Mouse (Mus musculus) limb, embryonic 11.5 days (tissue): ENCODE results near the gene Gpr137c. TPM values are rescaled to one million over a fixed set of nuclear protein-coding genes. Genes with fewer than 3 reads are reported as not detected.
A peak's percentile ranks its signal among the peaks of the same experiment; 100 is the strongest.

Source experiments
- ATAC-seq: fragments of 200-750 bp; cut with Nextera tagmentation; 2 replicates; pipeline ENCODE4 v1.8.0; 2017; ENCODE audit warnings: low read depth; ENCODE audit not compliant: insufficient number of reproducible peaks, low FRiP score, low TSS enrichment
- DNase-seq: peaks from one replicate; pipeline ENCODE4 v3.0.0-alpha.2; 2015; ENCODE audit warnings: low spot score
- H3K27ac ChIP-seq: fragments of 300-500 bp; sonication (generic); replicated peaks from 2 replicates; pipeline ENCODE4 v1.5.1; 2014; ENCODE audit warnings: low read depth, mild to moderate bottlenecking, low read length
- H3K27me3 ChIP-seq: fragments of 300-500 bp; sonication (generic); 2 replicates; pipeline ENCODE4 v1.6.1; 2014; ENCODE audit warnings: mild to moderate bottlenecking, low read length, mixed read lengths; ENCODE audit not compliant: control insufficient read depth, insufficient read depth
- H3K36me3 ChIP-seq: fragments of 300-500 bp; sonication (generic); 2 replicates; pipeline ENCODE4 v1.6.1; 2014; ENCODE audit warnings: mild to moderate bottlenecking, low read length, moderate library complexity, mixed read lengths; ENCODE audit not compliant: control insufficient read depth, insufficient read depth
- H3K4me1 ChIP-seq: fragments of 300-500 bp; sonication (generic); 2 replicates; pipeline ENCODE4 v1.6.1; 2014; ENCODE audit warnings: low read length, mixed read lengths; ENCODE audit not compliant: control insufficient read depth, insufficient read depth
- H3K4me2 ChIP-seq: fragments of 300-500 bp; sonication (generic); 2 replicates; pipeline ENCODE4 v1.6.1; 2014; ENCODE audit warnings: low read depth, mild to moderate bottlenecking, moderate library complexity; ENCODE audit not compliant: severe bottlenecking
- H3K4me3 ChIP-seq: fragments of 300-500 bp; sonication (generic); 2 replicates; pipeline ENCODE4 v1.5.1; 2014; ENCODE audit warnings: low read depth, low read length
- H3K9ac ChIP-seq: fragments of 300-500 bp; sonication (generic); 2 replicates; pipeline ENCODE4 v1.6.1; 2014; ENCODE audit warnings: mild to moderate bottlenecking, low read length
- H3K9me3 ChIP-seq: fragments of 300-500 bp; sonication (generic); 2 replicates; pipeline ENCODE4 v1.6.1; 2016; ENCODE audit warnings: low read length; ENCODE audit not compliant: control insufficient read depth
- WGBS: fragments of 180-500 bp; shearing (Covaris S2); extraction: QIAGEN DNeasy Blood & Tissue Kit; methylation state at CpG from one replicate; pipeline ENCODE4 v1.1.7; 2014; 5-methylcytosine and 5-hydroxymethylcytosine counted together
- polyA plus RNA-seq: library from polyadenylated mRNA; unstranded; fragments of >200 nt; fragmentation: Nextera tagmentation; extraction: Ambion mirVana; gene quantifications from 2 replicates; pipeline ENCODE4 v1.2.1, GENCODE M21; 2014

Gpr137c gene
- 3.7 and 4.4 TPM in 2 replicates for polyA plus RNA-seq

DNA sequence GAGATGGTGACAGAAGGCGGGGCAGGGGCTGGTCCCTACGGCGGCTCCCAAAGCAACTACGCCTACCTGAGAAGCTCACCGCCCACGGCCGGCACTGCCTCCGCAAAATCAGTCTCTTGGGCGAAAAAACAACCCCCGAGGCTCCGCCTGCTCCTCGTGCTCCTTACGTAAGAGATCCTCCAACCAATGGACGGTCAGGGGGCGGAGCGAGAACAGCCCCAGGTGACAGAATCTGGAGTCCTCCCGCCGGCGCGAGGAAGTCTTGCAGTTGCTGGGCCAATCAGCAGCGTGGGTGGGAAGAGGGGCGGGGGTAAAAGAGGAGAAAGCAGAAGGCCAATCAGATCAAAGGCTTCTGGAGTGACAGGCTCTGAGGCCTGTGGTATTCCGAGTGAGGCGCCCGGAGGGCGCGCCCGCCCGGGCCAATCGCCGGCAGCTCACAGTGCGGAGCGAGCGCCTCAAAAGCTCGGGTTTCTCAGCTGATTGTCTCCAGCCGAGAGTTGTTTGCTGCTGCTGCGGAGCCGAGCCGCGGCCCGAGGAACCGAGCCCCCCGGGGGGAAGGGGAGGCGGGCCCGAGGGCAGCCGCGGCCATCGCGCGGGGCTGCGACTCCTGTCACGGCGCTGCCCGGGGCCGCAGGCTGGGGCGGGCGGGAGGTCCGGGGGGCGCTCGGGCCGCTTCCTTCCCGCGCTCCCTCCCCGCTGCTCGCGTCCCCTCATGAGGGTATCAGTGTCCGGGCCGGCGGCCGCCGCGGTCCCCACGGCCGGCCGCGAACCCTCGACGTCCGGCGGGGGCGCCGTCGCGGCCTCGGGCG, at the start of gene Gpr137c:
Gene Gpr137c (plus strand): TSS at position 437 of the 809 bp plus-strand sequence.
- WGBS, result under 1% methylated on average over 61 of the region's 86 CpGs
- DNase-seq, result peak; percentile 98
- Histone ChIP-seq H3K9me3 (no peaks in the 10 kb centered on the region), H3K4me2 (peak within 1 kb of the TSS; percentile 93), H3K36me3 (no peaks in the 10 kb centered on the region), H3K27me3 (no peaks in the 10 kb centered on the region), H3K9ac (peak within 1 kb of the TSS; percentile 85), H3K4me3 (peak within 1 kb of the TSS; percentile 76), H3K27ac (peak within 1 kb of the TSS; percentile 87), H3K4me1 (no peaks in the 10 kb centered on the region)
- peak; percentile 99 for ATAC-seq

DNA sequence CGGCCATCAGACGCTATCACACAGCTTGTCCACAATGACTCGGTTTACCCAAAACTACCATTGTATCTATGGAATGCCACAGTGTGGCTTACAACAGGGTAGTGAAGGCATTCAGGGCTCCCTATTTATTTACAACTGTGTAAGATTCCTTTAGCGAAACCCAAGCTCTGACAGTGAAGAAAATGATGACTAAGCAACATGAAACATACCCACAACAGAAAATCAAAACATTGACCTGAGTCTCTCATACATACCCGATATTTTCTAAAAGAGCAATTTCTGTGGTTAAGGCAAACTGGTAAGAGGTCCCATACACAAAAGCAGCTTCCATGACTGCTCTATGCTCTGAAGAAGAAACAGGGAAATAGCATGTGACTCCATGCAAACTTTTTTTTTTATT, 47.3 kb upstream of the Gpr137c start:
- DNase-seq, result no peak
- 94% methylated on average over 5 of the region's 5 CpGs for WGBS
- Histone ChIP-seq H3K4me2 (no peak overlapping the region), H3K4me3 (no peak overlapping the region), H3K4me1 (no peaks in the 10 kb centered on the region), H3K36me3 (no peaks in the 10 kb centered on the region), H3K27ac (no peak overlapping the region), H3K27me3 (no peaks in the 10 kb centered on the region), H3K9me3 (no peaks in the 10 kb centered on the region), H3K9ac (no peak overlapping the region)
- ATAC-seq, result no peak

DNA sequence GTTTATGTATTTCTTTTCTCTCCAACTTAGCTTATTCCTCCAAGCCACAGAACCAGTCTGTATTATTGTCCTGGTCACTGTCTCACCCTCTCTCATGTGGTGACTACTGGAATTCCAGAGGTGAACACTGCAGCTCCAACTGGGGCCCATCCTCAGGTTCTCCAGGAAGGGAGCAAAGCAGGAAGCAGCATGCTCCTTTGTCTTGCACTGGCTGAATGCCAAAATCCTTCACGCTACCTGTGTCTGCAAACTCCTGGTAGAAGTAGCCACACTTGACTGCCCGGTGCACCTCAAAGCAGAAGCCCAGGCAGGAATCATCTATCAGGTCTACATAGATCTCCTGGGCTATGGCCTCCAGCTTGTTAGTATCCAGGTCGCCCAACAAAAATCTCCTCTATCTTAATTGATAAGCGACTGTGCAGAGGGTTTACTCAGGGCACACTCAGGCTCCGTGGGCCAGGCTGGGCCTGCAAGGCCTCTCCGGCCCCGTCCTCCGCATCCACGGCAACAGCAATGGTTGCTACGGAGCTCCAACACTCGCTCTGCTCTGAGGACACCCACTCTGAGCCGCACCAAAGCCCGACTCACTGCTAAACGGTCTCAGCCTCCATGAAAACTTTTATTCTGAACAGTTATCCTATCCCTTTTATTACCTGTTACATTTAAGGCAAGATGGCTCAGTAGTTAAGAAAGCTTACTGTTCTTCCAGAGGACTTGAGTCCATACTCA, 44.3 kb upstream of the Gpr137c start:
- no peaks in the 10 kb centered on the region for H3K4me1 ChIP-seq
- H3K4me3 ChIP-seq, result no peak overlapping the region
- 89% methylated on average over 14 of the region's 14 CpGs for WGBS
- DNase-seq, result no peak
- no peaks in the 10 kb centered on the region for H3K27me3 ChIP-seq
- H3K9ac ChIP-seq, result no peak overlapping the region
- no peak overlapping the region for H3K4me2 ChIP-seq
- no peaks in the 10 kb centered on the region for H3K9me3 ChIP-seq
- no peak overlapping the region for H3K27ac ChIP-seq
- no peaks in the 10 kb centered on the region for H3K36me3 ChIP-seq
- ATAC-seq, result no peak

DNA sequence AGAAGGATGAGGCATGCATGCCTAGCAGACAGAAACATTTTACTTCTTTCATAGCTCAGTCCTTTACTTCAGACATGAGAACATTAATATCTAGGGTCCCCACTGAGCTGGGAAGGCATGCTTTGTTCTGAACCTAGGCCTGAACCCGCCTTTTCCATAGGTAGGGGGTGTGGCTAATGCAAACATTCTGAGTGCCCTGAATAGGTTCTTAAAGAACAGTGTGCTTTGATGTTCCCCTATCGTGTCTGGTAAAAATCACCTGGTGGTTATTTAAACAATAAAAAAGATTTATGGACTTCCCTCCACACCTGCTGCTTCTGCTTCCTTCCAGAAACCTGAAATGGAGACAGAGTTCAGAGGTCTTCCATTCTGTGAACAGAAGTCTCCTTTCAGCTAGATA, 40.3 kb upstream of the Gpr137c start:
- no peaks in the 10 kb centered on the region for H3K4me1 ChIP-seq
- H3K4me2 ChIP-seq, result no peak overlapping the region
- H3K4me3 ChIP-seq, result no peak overlapping the region
- no peak overlapping the region for H3K9ac ChIP-seq
- H3K9me3 ChIP-seq, result no peaks in the 10 kb centered on the region
- H3K36me3 ChIP-seq, result no peaks in the 10 kb centered on the region
- 40% methylated on average over 2 of the region's 2 CpGs for WGBS
- DNase-seq (no peak), ATAC-seq (no peak)
- no peaks in the 10 kb centered on the region for H3K27me3 ChIP-seq
- no peak overlapping the region for H3K27ac ChIP-seq

DNA sequence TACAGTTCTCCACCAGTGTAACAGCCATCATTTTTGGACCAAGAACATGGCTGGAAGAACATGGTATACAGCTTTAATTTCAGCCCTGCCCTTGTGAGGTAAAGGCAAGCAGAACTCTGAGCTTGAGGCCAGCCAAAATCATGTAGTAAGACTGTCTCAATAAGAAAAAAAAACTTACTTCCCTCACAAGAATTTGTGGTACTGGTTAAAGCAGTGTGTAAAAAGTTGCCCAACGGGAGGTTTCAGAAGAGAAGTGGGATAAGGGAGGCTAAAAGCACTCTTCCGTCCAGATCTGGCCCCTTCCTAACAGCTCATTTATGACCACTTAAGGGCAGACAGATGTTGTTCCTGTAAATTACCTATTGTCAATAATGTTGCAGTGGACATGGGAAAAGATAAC, 39.9 kb upstream of the Gpr137c start:
- ATAC-seq, result no peak

DNA sequence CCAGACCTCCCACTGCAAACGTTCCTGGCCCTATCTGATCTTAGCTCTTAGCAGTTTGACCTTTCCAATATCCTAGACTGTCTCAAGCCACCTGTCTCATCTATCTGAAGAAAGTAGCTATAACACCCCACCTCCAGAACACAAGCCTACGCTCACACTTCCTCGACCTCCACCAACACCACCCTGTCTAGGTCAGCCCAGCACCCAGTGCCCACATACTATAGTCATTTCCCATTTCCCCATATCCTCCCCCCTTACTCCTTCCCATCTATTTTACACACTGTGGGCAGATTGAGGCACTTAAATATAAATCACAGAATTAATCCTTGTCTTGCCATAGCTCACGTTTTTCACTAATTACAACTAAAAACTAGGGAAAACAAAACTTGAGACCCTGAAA, 37.9 kb upstream of the Gpr137c start:
- DNase-seq, result no peak
- no peak overlapping the region for H3K27ac ChIP-seq
- no peaks in the 10 kb centered on the region for H3K27me3 ChIP-seq
- H3K4me2 ChIP-seq, result no peak overlapping the region
- no peaks in the 10 kb centered on the region for H3K36me3 ChIP-seq
- H3K4me3 ChIP-seq, result no peak overlapping the region
- no peaks in the 10 kb centered on the region for H3K9me3 ChIP-seq
- 84% methylated on average over 4 of the region's 4 CpGs for WGBS
- 0 out of 2 replicates have a peak, but pooled peaks have one; percentile 44 for ATAC-seq
- no peaks in the 10 kb centered on the region for H3K4me1 ChIP-seq
- H3K9ac ChIP-seq, result no peak overlapping the region

More for the DNA sequence above, 39.9 kb upstream of the Gpr137c start:
- H3K4me1 ChIP-seq, result no peaks in the 10 kb centered on the region
- no peak overlapping the region for H3K4me3 ChIP-seq
- H3K9me3 ChIP-seq, result no peaks in the 10 kb centered on the region
- DNase-seq, result no peak
- no peak overlapping the region for H3K9ac ChIP-seq
- no peak overlapping the region for H3K4me2 ChIP-seq
- 50% methylated on average over 2 of the region's 2 CpGs for WGBS
- no peaks in the 10 kb centered on the region for H3K36me3 ChIP-seq
- H3K27me3 ChIP-seq, result no peaks in the 10 kb centered on the region
- no peak overlapping the region for H3K27ac ChIP-seq

DNA sequence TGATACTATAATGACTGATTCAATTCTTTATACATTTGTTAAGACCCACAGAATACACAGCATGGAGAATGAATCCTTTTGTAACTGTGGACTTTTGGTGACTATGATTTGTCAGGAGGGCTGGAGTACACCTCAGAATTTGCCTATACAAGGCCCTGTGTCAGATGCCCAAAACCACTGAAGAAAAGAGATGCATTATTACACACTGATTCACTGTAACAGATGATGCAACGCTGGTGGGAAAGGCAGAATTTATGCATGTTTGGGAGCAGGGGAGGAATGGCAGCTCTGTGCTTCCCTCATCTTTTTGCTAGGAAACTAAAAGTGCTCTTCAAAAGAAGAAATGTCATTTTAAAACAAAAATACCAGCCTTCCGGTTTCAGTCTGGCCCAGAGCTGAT, 28.5 kb upstream of the Gpr137c start:
- H3K36me3 ChIP-seq, result no peaks in the 10 kb centered on the region
- H3K4me2 ChIP-seq, result no peak overlapping the region
- 84% methylated on average over 2 of the region's 2 CpGs for WGBS
- H3K27me3 ChIP-seq, result no peaks in the 10 kb centered on the region
- H3K4me3 ChIP-seq, result no peak overlapping the region
- H3K27ac ChIP-seq, result no peak overlapping the region
- no peak for DNase-seq
- ATAC-seq, result no peak
- no peak overlapping the region for H3K9ac ChIP-seq
- no peaks in the 10 kb centered on the region for H3K4me1 ChIP-seq
- no peaks in the 10 kb centered on the region for H3K9me3 ChIP-seq

DNA sequence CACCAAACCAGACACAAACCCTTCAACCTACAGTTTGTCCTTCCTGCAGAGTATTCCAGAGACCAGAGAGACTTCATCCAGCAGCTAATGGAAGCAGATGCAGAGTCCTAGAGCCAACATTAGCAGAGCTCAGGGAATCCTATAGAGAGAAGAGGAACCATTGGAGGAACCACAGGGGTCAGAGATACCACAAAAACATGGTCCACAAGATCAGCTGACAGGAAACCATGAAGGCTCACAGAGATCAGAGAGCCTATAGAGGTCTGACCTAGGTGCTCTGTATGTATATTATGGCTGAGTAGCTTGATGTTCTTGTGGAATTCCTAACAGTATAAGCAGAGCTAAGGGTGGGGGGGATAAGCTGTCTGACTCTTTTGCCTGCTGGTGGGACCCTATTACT, 18.9 kb upstream of the Gpr137c start:
- no peak overlapping the region for H3K4me2 ChIP-seq
- no peak overlapping the region for H3K4me3 ChIP-seq
- no peak for ATAC-seq
- H3K27me3 ChIP-seq, result no peaks in the 10 kb centered on the region
- H3K36me3 ChIP-seq, result no peaks in the 10 kb centered on the region
- no peak overlapping the region for H3K9ac ChIP-seq
- H3K27ac ChIP-seq, result no peak overlapping the region
- DNase-seq, result no peak
- no peaks in the 10 kb centered on the region for H3K9me3 ChIP-seq
- H3K4me1 ChIP-seq, result no peaks in the 10 kb centered on the region
